Mouse (Mus musculus) forebrain, embryonic 13.5 days (tissue): ENCODE results near the gene Asxl1. TPM values are rescaled to one million over a fixed set of nuclear protein-coding genes. Genes with fewer than 3 reads are reported as not detected.
A peak's percentile ranks its signal among the peaks of the same experiment; 100 is the strongest.

Experiments
- ATAC-seq: fragments of 200-750 bp; cut with Nextera tagmentation; 2 replicates; pipeline ENCODE4 v1.8.0; 2017
- H3K27ac ChIP-seq: fragments of 300-500 bp; sonication (generic); 2 replicates; pipeline ENCODE4 v1.5.1; 2015; ENCODE audit warnings: inconsistent platforms, mild to moderate bottlenecking, moderate library complexity
- H3K27me3 ChIP-seq: fragments of 300-500 bp; sonication (generic); 2 replicates; pipeline ENCODE4 v1.6.1; 2015; ENCODE audit warnings: mild to moderate bottlenecking, inconsistent platforms
- H3K36me3 ChIP-seq: fragments of 300-500 bp; sonication (generic); 2 replicates; pipeline ENCODE4 v1.6.1; 2015; ENCODE audit warnings: mild to moderate bottlenecking, inconsistent platforms; ENCODE audit not compliant: poor library complexity, severe bottlenecking
- H3K4me1 ChIP-seq: fragments of 300-500 bp; sonication (generic); 2 replicates; pipeline ENCODE4 v1.6.1; 2015; ENCODE audit warnings: inconsistent platforms
- H3K4me2 ChIP-seq: fragments of 300-500 bp; sonication (generic); 2 replicates; pipeline ENCODE4 v1.6.1; 2015; ENCODE audit warnings: inconsistent platforms, mild to moderate bottlenecking, moderate library complexity
- H3K4me3 ChIP-seq: fragments of 300-500 bp; sonication (generic); 2 replicates; pipeline ENCODE4 v1.5.1; 2015; ENCODE audit warnings: mild to moderate bottlenecking, inconsistent platforms
- H3K9ac ChIP-seq: fragments of 300-500 bp; sonication (generic); 2 replicates; pipeline ENCODE4 v1.6.1; 2015; ENCODE audit warnings: mild to moderate bottlenecking, inconsistent platforms
- H3K9me3 ChIP-seq: fragments of 300-500 bp; sonication (generic); replicated peaks from 2 replicates; pipeline ENCODE4 v1.6.1; 2016; ENCODE audit warnings: inconsistent platforms
- WGBS: fragments of 180-500 bp; shearing (Covaris S2); methylation state at CpG from one replicate; pipeline ENCODE4 v1.1.7; 2015; 5-methylcytosine and 5-hydroxymethylcytosine counted together
- polyA plus RNA-seq: library from polyadenylated mRNA; unstranded; fragments of >200 nt; fragmentation: Nextera tagmentation; extraction: Ambion mirVana; gene quantifications from 2 replicates; pipeline ENCODE4 v1.2.1, GENCODE M21; 2015

The Asxl1 gene
- polyA plus RNA-seq, 1 experiment from 2014 or later, result 12.0 TPM

- H3K9ac ChIP-seq, result no peak overlapping the region
- no peak for ATAC-seq
- H3K4me3 ChIP-seq, result no peak overlapping the region
- peaks cover 62% of the 10 kb centered on the region for H3K36me3 ChIP-seq
- H3K4me2 ChIP-seq, result no peak overlapping the region
- H3K27ac ChIP-seq, result no peak overlapping the region; the same call in 1 of the 2 replicates
- peaks cover 47% of the 10 kb centered on the region for H3K4me1 ChIP-seq
- no peaks in the 10 kb centered on the region for H3K27me3 ChIP-seq
- H3K9me3 ChIP-seq, result no peaks in the 10 kb centered on the region
These were observed 75.6 kb downstream of the Asxl1 start for GRCm38 (mm10) chr2:153421233-153421632.

- peaks cover 54% of the 10 kb centered on the region for H3K36me3 ChIP-seq
- no peaks in the 10 kb centered on the region for H3K9me3 ChIP-seq
- no peak overlapping the region for H3K4me2 ChIP-seq
- no peak overlapping the region for H3K27ac ChIP-seq
- H3K27me3 ChIP-seq, result no peaks in the 10 kb centered on the region
- no peak overlapping the region for H3K4me3 ChIP-seq
- H3K4me1 ChIP-seq, result peaks cover 53% of the 10 kb centered on the region
- peak; percentile 78 for ATAC-seq
- H3K9ac ChIP-seq, result no peak overlapping the region
- 19% methylated on average over 5 of the region's 5 CpGs for WGBS
These were observed 76.4 kb downstream of the Asxl1 start for GRCm38 (mm10) chr2:153422051-153422450.

GRCm38 (mm10) chr2:153423113-153423512, 77.5 kb downstream of the Asxl1 start:
- peaks cover 61% of the 10 kb centered on the region for H3K4me1 ChIP-seq
- ATAC-seq, result no peak
- no peak overlapping the region for H3K4me3 ChIP-seq
- no peak overlapping the region for H3K9ac ChIP-seq
- no peaks in the 10 kb centered on the region for H3K9me3 ChIP-seq
- WGBS, result 85% methylated on average over 3 of the region's 3 CpGs
- H3K4me2 ChIP-seq, result no peak overlapping the region
- H3K27ac ChIP-seq, result no peak overlapping the region
- H3K27me3 ChIP-seq, result no peaks in the 10 kb centered on the region
- peaks cover 51% of the 10 kb centered on the region for H3K36me3 ChIP-seq

- H3K4me3 ChIP-seq, result no peak overlapping the region
- no peak overlapping the region for H3K9ac ChIP-seq
- H3K4me1 ChIP-seq, result peaks cover 68% of the 10 kb centered on the region
- 91% methylated on average over 8 of the region's 8 CpGs for WGBS
- H3K9me3 ChIP-seq, result no peaks in the 10 kb centered on the region
- H3K27ac ChIP-seq, result no peak overlapping the region
- no peaks in the 10 kb centered on the region for H3K27me3 ChIP-seq
- H3K4me2 ChIP-seq, result no peak overlapping the region
- ATAC-seq, result no peak
- peaks cover 51% of the 10 kb centered on the region for H3K36me3 ChIP-seq
These were observed 78.9 kb downstream of the Asxl1 start for GRCm38 (mm10) chr2:153424557-153424956.

DNA sequence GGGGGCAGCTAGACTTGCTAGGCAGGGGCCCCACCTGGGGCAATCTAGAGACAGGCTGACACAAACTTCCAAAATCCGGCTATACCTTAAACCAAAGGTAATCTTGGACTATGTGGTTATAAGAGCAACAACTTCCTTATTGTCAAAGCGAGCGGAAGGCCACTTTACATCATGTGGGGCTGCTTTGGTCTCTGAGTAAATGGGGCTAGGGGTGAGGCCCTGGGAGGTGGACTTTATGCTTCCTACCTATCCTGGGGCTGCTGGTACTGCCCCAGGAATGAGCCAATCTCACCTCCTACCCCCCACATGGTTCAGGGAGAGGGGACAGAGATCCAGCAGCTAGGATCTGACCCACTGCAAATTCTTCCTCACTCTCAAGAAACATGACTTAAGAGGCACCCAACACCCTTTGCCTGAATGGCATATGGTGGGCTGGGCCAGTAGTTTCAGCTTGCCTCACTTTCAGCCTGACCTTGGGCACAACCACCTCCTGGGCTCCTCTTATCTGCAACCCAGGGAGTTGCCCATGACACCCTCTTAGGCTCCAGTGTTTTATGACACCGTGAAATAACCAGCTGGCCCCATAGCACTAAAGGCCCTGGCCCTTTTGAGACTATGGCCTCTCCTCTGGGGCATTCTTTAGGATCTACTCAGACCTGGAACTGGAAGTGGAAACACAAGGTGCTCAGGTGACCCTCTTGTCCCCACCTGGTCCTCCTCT, 79.7 kb downstream of the Asxl1 start:
- Histone ChIP-seq H3K4me3 (no peak overlapping the region), H3K36me3 (peaks cover 51% of the 10 kb centered on the region), H3K9ac (no peak overlapping the region), H3K4me1 (peaks cover 68% of the 10 kb centered on the region), H3K9me3 (no peaks in the 10 kb centered on the region), H3K27ac (peak overlapping the region; percentile 89), H3K27me3 (no peaks in the 10 kb centered on the region), H3K4me2 (no peak overlapping the region)
- 85% methylated on average over 4 of the region's 4 CpGs for WGBS
- no peak for ATAC-seq

DNA sequence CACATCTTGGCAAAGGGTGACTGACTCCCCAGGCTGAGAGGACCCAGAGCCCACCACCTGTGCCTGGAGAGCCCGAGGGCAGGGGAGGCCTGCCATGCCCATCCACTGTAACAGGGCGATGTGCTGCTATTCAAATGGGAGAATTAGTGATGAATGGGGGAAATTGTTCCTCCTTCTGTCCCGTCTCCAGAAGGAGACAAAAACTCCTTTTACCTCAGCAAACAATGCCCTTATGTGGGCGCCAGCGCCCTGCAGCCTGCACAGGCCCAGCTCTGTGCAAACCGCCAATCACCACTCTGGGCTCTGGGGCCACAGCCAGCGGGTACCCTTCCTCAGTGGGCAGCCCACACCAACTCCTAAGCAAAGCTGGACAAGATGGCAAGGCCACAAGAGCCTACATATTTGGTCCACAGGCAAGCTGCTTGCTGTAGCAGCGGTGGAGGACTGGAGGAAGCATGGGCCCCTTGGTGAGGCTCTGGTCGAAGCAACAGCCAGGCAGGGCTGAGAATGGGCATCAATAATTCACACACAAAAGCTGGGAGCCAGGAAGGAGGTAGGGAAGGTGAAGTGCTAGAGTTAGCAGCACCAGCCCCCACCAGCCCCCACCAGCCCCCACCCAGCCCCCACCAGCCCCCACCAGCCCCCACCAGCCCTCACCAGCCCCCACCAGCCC, 80.5 kb downstream of the Asxl1 start:
- Histone ChIP-seq H3K9me3 (no peaks in the 10 kb centered on the region), H3K9ac (0 out of 2 replicates have a peak overlapping the region, but pooled peaks have one; percentile 3), H3K27ac (peak overlapping the region; percentile 89), H3K4me1 (peaks cover 67% of the 10 kb centered on the region), H3K27me3 (no peaks in the 10 kb centered on the region), H3K4me3 (no peak overlapping the region), H3K4me2 (peak overlapping the region; percentile 12), H3K36me3 (peaks cover 55% of the 10 kb centered on the region)
- ATAC-seq, result peak; percentile 80
- 11% methylated on average over 9 of the region's 9 CpGs for WGBS

DNA sequence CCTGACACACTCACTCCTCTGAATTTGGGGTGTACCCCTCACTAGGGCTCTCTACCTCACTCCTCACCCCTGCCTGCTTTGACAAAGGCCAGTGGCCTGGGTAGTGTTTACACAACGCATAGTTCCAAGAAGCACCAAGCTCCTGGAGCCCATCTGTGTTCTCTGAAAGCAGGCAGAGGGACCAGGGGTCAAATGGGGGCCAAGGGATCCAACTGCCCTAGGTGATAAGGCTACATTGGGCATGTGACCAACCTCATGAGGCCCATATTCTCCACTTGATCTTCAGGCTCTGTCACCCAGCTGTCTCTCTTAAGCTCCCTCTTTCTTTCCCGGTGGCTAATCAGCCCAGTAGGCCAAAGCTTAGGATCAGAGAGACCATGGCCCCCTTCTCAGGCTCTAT, 81.3 kb downstream of the Asxl1 start:
- H3K4me2 ChIP-seq, result no peak overlapping the region
- H3K27ac ChIP-seq, result peak overlapping the region; percentile 53
- H3K9ac ChIP-seq, result no peak overlapping the region
- H3K4me1 ChIP-seq, result peaks cover 62% of the 10 kb centered on the region
- ATAC-seq, result no peak
- peaks cover 62% of the 10 kb centered on the region for H3K36me3 ChIP-seq
- no peaks in the 10 kb centered on the region for H3K9me3 ChIP-seq
- WGBS, result 19% methylated on average over 2 of the region's 2 CpGs
- H3K27me3 ChIP-seq, result no peaks in the 10 kb centered on the region
- no peak overlapping the region for H3K4me3 ChIP-seq

- H3K9ac ChIP-seq, result no peak overlapping the region
- no peaks in the 10 kb centered on the region for H3K27me3 ChIP-seq
- H3K9me3 ChIP-seq, result no peaks in the 10 kb centered on the region
- WGBS, result 79% methylated on average over 2 of the region's 2 CpGs
- no peak overlapping the region for H3K4me2 ChIP-seq
- peaks cover 51% of the 10 kb centered on the region for H3K4me1 ChIP-seq
- no peak for ATAC-seq
- 0 out of 2 replicates have a peak overlapping the region, but pooled peaks have one; percentile 7 for H3K27ac ChIP-seq
- peaks cover 72% of the 10 kb centered on the region for H3K36me3 ChIP-seq
- no peak overlapping the region for H3K4me3 ChIP-seq
These were observed 82.9 kb downstream of the Asxl1 start for GRCm38 (mm10) chr2:153428485-153428884.

- peaks cover 81% of the 10 kb centered on the region for H3K36me3 ChIP-seq
- H3K9ac ChIP-seq, result no peak overlapping the region
- no peaks in the 10 kb centered on the region for H3K9me3 ChIP-seq
- H3K4me1 ChIP-seq, result peaks cover 52% of the 10 kb centered on the region
- no peak overlapping the region for H3K4me2 ChIP-seq
- H3K27me3 ChIP-seq, result no peaks in the 10 kb centered on the region
- WGBS, result 81% methylated on average over 1 of the region's 1 CpGs
- no peak overlapping the region for H3K4me3 ChIP-seq
- no peak overlapping the region for H3K27ac ChIP-seq
- ATAC-seq, result no peak
These were observed 84.9 kb downstream of the Asxl1 start for GRCm38 (mm10) chr2:153430571-153430970.

DNA sequence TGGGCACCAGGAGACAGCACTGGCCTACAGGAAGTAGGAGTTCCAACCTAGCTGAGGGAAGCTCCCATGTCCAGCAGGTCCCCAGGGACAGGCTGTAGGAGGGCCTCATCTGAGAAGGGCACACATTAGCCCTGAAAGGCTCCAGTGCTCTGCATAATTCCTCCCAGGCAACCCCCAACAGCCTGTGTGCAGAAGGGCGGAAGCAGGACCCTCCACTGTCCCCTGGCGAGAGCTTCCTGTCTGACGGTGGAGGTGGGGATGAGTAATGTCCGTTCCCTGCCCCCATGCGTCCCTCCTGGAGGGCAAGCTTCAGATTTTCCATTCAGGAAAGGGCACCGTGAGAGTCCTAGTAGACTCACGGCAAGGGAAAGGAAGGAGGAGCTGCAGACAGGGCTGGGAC, 86.9 kb downstream of the Asxl1 start:
- H3K27me3 ChIP-seq, result no peaks in the 10 kb centered on the region
- H3K9me3 ChIP-seq, result no peaks in the 10 kb centered on the region
- H3K4me3 ChIP-seq, result no peak overlapping the region
- 54% methylated on average over 7 of the region's 7 CpGs for WGBS
- H3K9ac ChIP-seq, result no peak overlapping the region
- H3K4me2 ChIP-seq, result no peak overlapping the region
- H3K4me1 ChIP-seq, result peaks cover 55% of the 10 kb centered on the region
- peaks cover 90% of the 10 kb centered on the region for H3K36me3 ChIP-seq
- ATAC-seq, result no peak
- H3K27ac ChIP-seq, result no peak overlapping the region

DNA sequence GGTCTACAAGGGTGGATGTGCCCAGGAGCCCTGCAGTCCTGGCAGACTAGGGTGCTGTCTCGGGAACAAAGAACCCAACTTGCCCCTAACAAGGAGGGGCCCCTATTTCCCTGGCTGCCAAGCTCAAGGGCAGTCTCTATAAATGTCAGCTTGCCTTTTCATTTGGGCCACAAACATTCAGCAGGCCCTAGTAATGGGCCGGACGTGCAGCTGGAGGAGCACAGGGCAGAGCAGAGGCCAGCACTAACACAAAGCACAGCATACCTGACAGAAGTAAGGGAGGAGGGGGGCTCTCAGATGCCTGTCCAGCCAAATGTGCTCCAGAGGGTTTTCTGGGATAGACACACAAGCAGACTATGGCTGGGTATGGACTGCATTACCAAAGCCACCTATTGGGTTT, 88.2 kb downstream of the Asxl1 start:
- H3K4me3 ChIP-seq, result no peak overlapping the region
- H3K36me3 ChIP-seq, result peaks cover 76% of the 10 kb centered on the region
- H3K4me1 ChIP-seq, result peaks cover 57% of the 10 kb centered on the region
- no peaks in the 10 kb centered on the region for H3K27me3 ChIP-seq
- H3K27ac ChIP-seq, result no peak overlapping the region
- WGBS, result 39% methylated on average over 3 of the region's 3 CpGs
- H3K4me2 ChIP-seq, result no peak overlapping the region
- no peak for ATAC-seq
- no peak overlapping the region for H3K9ac ChIP-seq
- no peaks in the 10 kb centered on the region for H3K9me3 ChIP-seq

DNA sequence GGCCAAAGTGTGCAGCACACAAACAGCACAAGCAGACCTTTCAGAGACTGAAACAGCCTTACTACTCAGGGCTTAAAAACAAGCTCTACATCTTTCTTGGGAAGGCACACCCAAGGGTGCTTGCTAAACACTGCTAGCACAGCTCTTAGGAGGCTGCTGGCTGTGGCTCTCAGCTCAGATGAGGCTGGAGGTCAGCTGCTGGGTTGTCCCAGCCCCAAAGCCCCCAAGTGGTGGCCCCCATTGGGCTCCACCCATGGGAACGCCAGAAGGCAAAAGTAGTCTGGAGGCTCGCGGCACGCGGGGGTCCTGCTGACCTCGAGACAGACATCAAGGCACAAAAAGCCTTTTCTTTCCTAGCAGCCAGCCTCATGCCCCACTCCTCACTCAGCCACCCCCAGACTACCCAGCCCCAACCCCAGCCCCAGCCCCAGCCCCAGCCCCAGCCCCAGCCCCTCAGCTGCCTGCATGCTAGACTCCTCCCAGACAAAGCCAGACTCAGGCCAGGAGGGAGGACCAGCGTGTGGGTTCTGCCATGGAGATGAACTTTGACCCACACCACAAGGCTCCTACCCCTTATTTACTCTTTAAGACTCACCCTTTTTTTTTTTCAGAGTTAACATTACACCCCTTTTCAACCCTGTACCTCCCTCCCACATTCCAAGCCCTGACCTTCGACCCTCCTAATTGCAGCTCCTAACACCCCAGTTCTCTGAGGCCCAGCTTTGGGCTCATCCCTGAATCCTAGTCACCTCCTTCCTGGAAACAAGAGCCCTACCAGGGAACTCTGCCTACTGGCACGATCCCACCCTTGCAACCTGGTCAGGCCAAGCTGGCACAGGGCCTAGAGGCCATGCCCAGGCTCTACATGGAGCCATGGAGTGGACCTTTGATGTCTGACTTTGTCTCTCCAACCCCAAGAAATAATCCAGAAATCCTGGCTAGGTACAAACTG, 89.5 kb downstream of the Asxl1 start:
- peaks cover 63% of the 10 kb centered on the region for H3K36me3 ChIP-seq
- H3K9ac ChIP-seq, result no peak overlapping the region
- H3K4me1 ChIP-seq, result peaks cover 64% of the 10 kb centered on the region
- ATAC-seq, result no peak
- no peaks in the 10 kb centered on the region for H3K27me3 ChIP-seq
- no peak overlapping the region for H3K4me3 ChIP-seq
- H3K9me3 ChIP-seq, result no peaks in the 10 kb centered on the region
- WGBS, result 15% methylated on average over 9 of the region's 9 CpGs
- no peak overlapping the region for H3K4me2 ChIP-seq
- H3K27ac ChIP-seq, result no peak overlapping the region
